Comparison of ENCODE assay signal across 13 mouse cellular contexts in genomic region chr3:94819452-94820425, GRCm38 (mm10). TPM values are rescaled to one million over a fixed set of nuclear protein-coding genes. Genes with fewer than 3 reads are reported as not detected.
DNase-seq lines count a peak whose midpoint lies in the region; ATAC-seq lines count a peak whose summit lies in the region.
"Had no signal": no experiment of that assay in that cellular context is flagged by ENCODE, and none has a peak within 500 bp of the region (broad histone marks: within the 10 kb centered on the region; RNA-seq: fewer than 3 reads in every experiment).

No protein-coding gene starts in this region.

- WGBS in heart, embryonic 11.5 days (ENCODE audit: insufficient replicate concordance), result 51% methylated on average over 24 of the region's 24 CpGs
- WGBS in kidney, embryonic 15.5 days, result 65% methylated on average over 24 of the region's 24 CpGs
- WGBS in limb, embryonic 10.5 days, result 76% methylated on average over 24 of the region's 24 CpGs

- no peak for DNase-seq in heart, adult 8-10 months (ENCODE audit: low spot score)
- DNase-seq in kidney, postnatal 10 days, result no peak
- peak; percentile 42 for DNase-seq in embryo, embryonic 10.5 days (ENCODE audit: low spot score)
- DNase-seq in limb, embryonic 10.5 days (ENCODE audit: low spot score), result peak; percentile 33
- no peak for DNase-seq in cerebellum, postnatal 10 days
- no peak for DNase-seq in gastrocnemius, postnatal 4 days (ENCODE audit: low spot score in 2 of 2)
- DNase-seq: adrenal gland, adult 2 months; gastrocnemius, postnatal 14 days; lung, postnatal 14 days had no signal

- H3K27me3 ChIP-seq in heart, embryonic 11.5 days (ENCODE audit: control insufficient read depth, insufficient read depth, low read length), result no peaks in the 10 kb centered on the region
- H3K27me3 ChIP-seq in kidney, embryonic 15.5 days, result no peaks in the 10 kb centered on the region
- no peaks in the 10 kb centered on the region for H3K27me3 ChIP-seq in limb, embryonic 10.5 days (ENCODE audit: low read depth, poor library complexity, severe bottlenecking)

- H3K4me3 ChIP-seq in heart, embryonic 11.5 days (ENCODE audit: low read depth, low read length), result no peak overlapping the region
- no peak overlapping the region for H3K4me3 ChIP-seq in kidney, embryonic 15.5 days (replicated peaks)
- no peak overlapping the region for H3K4me3 ChIP-seq in limb, embryonic 10.5 days

- ATAC-seq in heart, embryonic 11.5 days (replicated peaks; ENCODE audit: insufficient number of reproducible peaks, low FRiP score, low TSS enrichment), result no peak
- ATAC-seq in kidney, embryonic 15.5 days (replicated peaks; ENCODE audit: low FRiP score), result no peak
- ATAC-seq: inflammation-experienced regulatory T-cells, adult 6 months had no signal

- H3K9me3 ChIP-seq in heart, embryonic 11.5 days (replicated peaks; ENCODE audit: control insufficient read depth, low read length), result no peaks in the 10 kb centered on the region
- H3K9me3 ChIP-seq in kidney, embryonic 15.5 days (replicated peaks), result no peaks in the 10 kb centered on the region
- H3K9me3 ChIP-seq in limb, embryonic 10.5 days (replicated peaks), result no peaks in the 10 kb centered on the region

- peaks cover 9% of the 10 kb centered on the region; the same call in 1 of the 2 replicates for H3K4me1 ChIP-seq in heart, embryonic 11.5 days (ENCODE audit: control insufficient read depth, insufficient read depth, low read length)
- H3K4me1 ChIP-seq in kidney, embryonic 15.5 days, result 0 out of 2 replicates have a peak, but pooled peaks cover 2% of the 10 kb centered on the region
- 0 out of 2 replicates have a peak, but pooled peaks cover 9% of the 10 kb centered on the region for H3K4me1 ChIP-seq in limb, embryonic 10.5 days

- H3K27ac ChIP-seq in heart, embryonic 11.5 days (ENCODE audit: low read depth, low read length), result peak overlapping the region; percentile 68
- H3K27ac ChIP-seq in kidney, embryonic 15.5 days, result peak overlapping the region; percentile 37; the same call in 1 of the 2 replicates
- H3K27ac ChIP-seq in limb, embryonic 10.5 days, result no peak overlapping the region

- H3K4me2 ChIP-seq in heart, embryonic 11.5 days, result peak overlapping the region; percentile 14; the same call in 1 of the 2 replicates
- 0 out of 2 replicates have a peak overlapping the region, but pooled peaks have one; percentile 7 for H3K4me2 ChIP-seq in kidney, embryonic 15.5 days

- 0 out of 2 replicates have a peak overlapping the region, but pooled peaks have one; percentile 10 for H3K9ac ChIP-seq in heart, embryonic 11.5 days (ENCODE audit: low read depth, low read length)
- no peak overlapping the region for H3K9ac ChIP-seq in kidney, embryonic 15.5 days

- H3K36me3 ChIP-seq in heart, embryonic 11.5 days (ENCODE audit: control insufficient read depth, insufficient read depth, low read length), result no peaks in the 10 kb centered on the region
- no peaks in the 10 kb centered on the region for H3K36me3 ChIP-seq in kidney, embryonic 15.5 days
- no peaks in the 10 kb centered on the region for H3K36me3 ChIP-seq in limb, embryonic 10.5 days

RNA-seq across cellular contexts. Expression of gene Pogz, which starts 17.6 kb away (rescaled TPM):
- polyA plus RNA-seq in heart, embryonic 11.5 days (2014; fragmentation: Nextera tagmentation; extraction: Ambion mirVana), result 14.4 and 15.6 TPM in 2 replicates
- total RNA-seq in heart, adult 8-10 months (2022), result 10 to 100 TPM; 15.4 to 21.3 (median 18.7) TPM
- 17.4 and 18.8 TPM in 2 replicates for polyA plus RNA-seq in kidney, embryonic 15.5 days (2015; fragmentation: Nextera tagmentation; extraction: Ambion mirVana)
- polyA plus RNA-seq in limb, embryonic 10.5 days (2016; fragmentation: Nextera tagmentation; extraction: Ambion mirVana), result 17.7 and 21.4 TPM in 2 replicates
- total RNA-seq in gastrocnemius, postnatal 4 days (2021), result 10 to 100 TPM; 38.4 to 39.2 TPM

RNA-seq across cellular contexts. Expression of gene Cgn, which starts 33.4 kb away (rescaled TPM):
- polyA plus RNA-seq in heart, embryonic 11.5 days (2014; fragmentation: Nextera tagmentation; extraction: Ambion mirVana), result 1.4 and 2.0 TPM in 2 replicates
- total RNA-seq in heart, adult 8-10 months (2022), result under 1 TPM; 0.37 to 0.85 (median 0.54) TPM
- polyA plus RNA-seq in kidney, embryonic 15.5 days (2015; fragmentation: Nextera tagmentation; extraction: Ambion mirVana), result 17.0 and 18.3 TPM in 2 replicates
- polyA plus RNA-seq in limb, embryonic 10.5 days (2016; fragmentation: Nextera tagmentation; extraction: Ambion mirVana), result 6.2 and 6.5 TPM in 2 replicates
- under 1 TPM; 0.61 to 0.88 TPM for total RNA-seq in gastrocnemius, postnatal 4 days (2021)
- total RNA-seq: monocyte, adult 5-6 weeks had no signal

Comparison
In these comparisons a context has a peak if more than half of its experiments do, and no peak if none do; other contexts are left out.
1. DNase-seq: peak in embryo, embryonic 10.5 days (single experiment) and limb, embryonic 10.5 days (single experiment); none in heart, adult 8-10 months (single experiment), kidney, postnatal 10 days (single experiment), cerebellum, postnatal 10 days (0 of 2) and gastrocnemius, postnatal 4 days (0 of 2).